Mouse (Mus musculus): ENCODE data around the gene Dpy19l3. TPM values are rescaled to one million over a fixed set of nuclear protein-coding genes. Genes with fewer than 3 reads are reported as not detected.

Gene Dpy19l3
- polyA plus RNA-seq, 1 experiment from 2014 or later: 39.2 TPM

DNA sequence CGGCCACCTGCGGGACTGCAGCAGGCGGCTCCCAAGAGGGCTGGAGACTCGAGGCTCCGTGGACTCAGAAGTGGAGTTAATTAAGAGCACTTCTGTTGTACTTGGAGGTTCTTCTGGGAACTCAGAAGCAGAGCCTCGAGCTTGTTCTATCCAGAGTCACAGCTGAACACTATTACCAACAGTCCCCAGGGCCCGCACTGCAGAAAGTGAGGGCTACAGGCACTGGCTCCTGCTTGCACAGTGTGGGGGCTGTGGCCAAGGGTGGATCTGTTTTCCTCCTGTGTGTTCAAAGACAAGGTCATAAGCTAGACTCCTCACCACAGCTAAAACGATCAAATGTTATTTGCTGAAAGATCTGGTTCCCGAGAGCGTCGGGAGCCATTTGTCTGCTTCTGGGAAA lies 68.0 kb downstream of the Dpy19l3 start:
- H3K4me3 ChIP-seq: no peak overlapping the region
- peaks cover 40% of the 10 kb centered on the region for H3K4me1 ChIP-seq
- H3K4me2 ChIP-seq (replicated peaks): no peak overlapping the region
- H3K9me3 ChIP-seq: no peaks in the 10 kb centered on the region
- 76% methylated on average over 11 of the region's 11 CpGs for WGBS
- 0 out of 2 replicates have a peak, but pooled peaks cover 5% of the 10 kb centered on the region for H3K27me3 ChIP-seq
- H3K27ac ChIP-seq (replicated peaks): no peak overlapping the region
- H3K9ac ChIP-seq (replicated peaks): no peak overlapping the region
- no peak for ATAC-seq (ENCODE audit: low FRiP score, low read depth)
- H3K36me3 ChIP-seq: peaks cover 8% of the 10 kb centered on the region; the same call in 1 of the 2 replicates

DNA sequence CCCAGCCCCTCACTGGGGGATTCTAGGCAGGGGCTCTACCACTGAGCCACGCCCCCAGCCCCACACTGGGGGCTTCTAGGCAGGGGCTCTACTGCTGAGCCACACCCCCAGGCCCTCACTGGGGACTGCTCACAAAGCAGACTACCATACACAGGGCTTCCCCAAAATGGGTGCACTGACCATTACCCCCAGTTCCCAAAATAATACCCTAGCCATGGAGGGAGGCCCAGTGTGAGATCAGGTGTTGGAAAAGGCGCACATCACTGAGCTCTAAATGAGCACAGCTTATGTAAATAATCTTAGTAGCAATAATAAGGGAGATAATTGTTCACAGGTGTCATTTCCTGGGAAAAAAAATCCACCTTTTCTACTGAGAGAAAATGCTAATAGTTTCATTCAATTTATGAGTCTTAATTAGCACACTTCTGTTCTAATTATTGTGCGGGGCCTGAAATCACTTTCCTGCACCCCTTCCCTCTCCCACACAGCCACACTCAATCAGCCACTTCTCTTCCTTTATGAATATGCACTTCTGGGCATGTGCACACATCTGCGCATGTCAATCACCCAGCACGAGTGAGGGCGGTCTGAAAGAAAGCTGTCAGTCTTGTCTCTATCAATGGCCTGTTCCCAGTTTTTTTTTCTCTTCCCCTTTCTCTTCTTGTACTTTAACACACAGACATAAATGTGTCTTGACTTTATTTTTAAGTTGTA lies 70.7 kb downstream of the Dpy19l3 start:
- H3K9me3 ChIP-seq: no peaks in the 10 kb centered on the region
- H3K4me3 ChIP-seq: no peak overlapping the region
- ATAC-seq (ENCODE audit: low FRiP score, low read depth): peak; percentile 59; the same call in 1 of the 2 replicates
- H3K9ac ChIP-seq (replicated peaks): no peak overlapping the region
- peaks cover 40% of the 10 kb centered on the region for H3K4me1 ChIP-seq
- H3K36me3 ChIP-seq: peaks cover 3% of the 10 kb centered on the region; the same call in 1 of the 2 replicates
- H3K27ac ChIP-seq (replicated peaks): peak overlapping the region; percentile 25; the same call in 1 of the 2 replicates
- peak overlapping the region; percentile 27 for H3K4me2 ChIP-seq (replicated peaks)
- H3K27me3 ChIP-seq: 0 out of 2 replicates have a peak, but pooled peaks cover 5% of the 10 kb centered on the region
- 68% methylated on average over 6 of the region's 6 CpGs for WGBS

DNA sequence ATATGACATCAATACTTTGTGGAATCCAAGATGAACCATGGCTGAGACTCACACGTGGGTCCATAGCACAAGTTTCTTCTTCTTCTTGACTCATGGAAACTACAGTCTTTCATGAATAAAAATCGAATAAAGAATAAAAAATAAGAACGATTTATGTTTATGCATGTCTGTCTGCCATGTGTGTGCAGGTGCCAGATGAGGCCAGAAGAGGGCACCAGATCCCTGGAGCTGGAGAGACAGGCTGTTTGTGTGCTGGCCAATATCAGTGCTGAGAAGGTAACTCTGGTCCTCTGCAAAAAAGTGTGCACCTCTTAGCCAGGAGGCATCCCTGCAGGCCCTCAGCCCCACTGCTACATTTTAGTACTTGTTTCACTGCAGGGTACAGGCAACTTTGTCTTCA lies 72.7 kb downstream of the Dpy19l3 start:
- 0 out of 2 replicates have a peak, but pooled peaks cover 5% of the 10 kb centered on the region for H3K27me3 ChIP-seq
- no peak overlapping the region for H3K4me2 ChIP-seq (replicated peaks)
- H3K36me3 ChIP-seq: peaks cover 3% of the 10 kb centered on the region; the same call in 1 of the 2 replicates
- 85% methylated on average over 3 of the region's 3 CpGs for WGBS
- peaks cover 23% of the 10 kb centered on the region for H3K4me1 ChIP-seq
- no peak overlapping the region for H3K9ac ChIP-seq (replicated peaks)
- H3K4me3 ChIP-seq: no peak overlapping the region
- no peak overlapping the region for H3K27ac ChIP-seq (replicated peaks)
- no peaks in the 10 kb centered on the region for H3K9me3 ChIP-seq
- no peak for ATAC-seq (ENCODE audit: low FRiP score, low read depth)

DNA sequence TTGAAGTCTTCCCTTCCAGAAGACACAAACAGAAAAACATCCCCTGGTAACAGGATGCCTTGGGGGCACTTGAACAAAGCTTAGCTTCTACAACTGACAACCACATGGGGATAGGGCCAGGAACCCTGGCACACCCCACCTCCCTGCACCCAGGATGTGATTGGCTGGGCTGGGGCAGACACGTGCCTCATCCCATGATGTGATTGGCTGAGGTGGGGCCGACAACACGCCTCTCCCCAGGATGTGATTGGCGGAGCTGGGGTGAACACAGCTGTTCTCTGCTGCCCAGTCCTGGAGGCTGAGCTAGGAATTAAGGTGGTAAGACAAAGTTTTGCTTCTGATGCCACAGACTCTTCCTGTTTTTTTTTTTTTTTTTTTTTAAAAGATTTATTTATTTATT lies 75.3 kb downstream of the Dpy19l3 start:
- Histone ChIP-seq H3K9ac (replicated peaks) (no peak overlapping the region), H3K36me3 (peaks cover 3% of the 10 kb centered on the region; the same call in 1 of the 2 replicates), H3K4me1 (peaks cover 7% of the 10 kb centered on the region; the same call in 1 of the 2 replicates), H3K9me3 (no peaks in the 10 kb centered on the region), H3K4me2 (replicated peaks) (no peak overlapping the region), H3K27ac (replicated peaks) (no peak overlapping the region), H3K4me3 (no peak overlapping the region), H3K27me3 (no peaks in the 10 kb centered on the region)
- no peak for ATAC-seq (ENCODE audit: low FRiP score, low read depth)
- WGBS: 72% methylated on average over 4 of the region's 4 CpGs

DNA sequence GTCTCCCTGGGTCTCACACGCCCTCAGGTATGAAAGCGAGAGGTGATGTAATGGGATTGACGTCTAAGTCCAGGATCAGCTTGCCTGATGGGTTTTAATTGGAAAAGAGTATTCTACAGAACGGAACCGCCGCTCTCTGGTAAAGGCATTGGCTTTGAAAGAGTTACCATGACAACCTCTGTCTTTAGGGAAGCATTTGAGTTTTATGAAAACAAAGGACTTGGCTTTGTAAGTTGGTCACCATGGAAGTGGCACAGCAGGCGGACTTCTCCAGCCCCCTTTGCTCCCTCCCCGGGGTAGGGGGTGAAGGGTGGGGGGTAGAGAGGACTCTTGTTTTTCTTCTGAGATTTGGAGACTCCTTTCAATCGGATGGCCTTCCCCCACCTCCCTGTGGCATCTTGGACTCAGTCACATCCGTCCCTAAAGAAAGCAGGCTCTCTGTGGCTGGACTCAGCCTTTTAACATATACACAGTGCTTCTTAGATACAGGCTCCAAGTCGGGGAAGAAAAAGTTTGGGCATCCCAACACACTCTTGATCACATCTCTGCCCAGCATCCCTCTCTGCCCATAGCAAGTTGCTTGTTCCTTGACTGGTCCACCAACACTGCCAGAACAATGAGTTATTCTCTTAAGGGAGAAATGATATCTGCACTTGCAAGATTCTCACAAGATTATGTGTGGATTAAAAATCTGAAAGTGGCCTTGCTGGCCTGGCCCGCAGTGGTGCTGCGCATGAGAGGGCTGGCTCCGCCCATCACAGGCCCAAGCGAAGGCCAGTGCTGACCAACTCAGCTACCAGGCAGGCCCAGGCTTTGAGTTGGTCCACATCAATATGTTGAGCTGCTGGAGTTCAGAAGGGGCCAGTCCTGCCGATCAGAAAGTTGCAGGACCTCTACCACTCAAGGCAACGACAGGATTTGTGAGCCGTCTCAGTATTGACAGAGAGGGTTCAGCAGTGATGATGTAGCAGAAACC lies 85.9 kb downstream of the Dpy19l3 start:
- H3K9ac ChIP-seq (replicated peaks): no peak overlapping the region
- WGBS: 12% methylated on average over 18 of the region's 18 CpGs
- peak; percentile 87 for ATAC-seq (ENCODE audit: low FRiP score, low read depth)
- peak overlapping the region; percentile 30 for H3K4me2 ChIP-seq (replicated peaks)
- H3K4me3 ChIP-seq: no peak overlapping the region
- peak overlapping the region; percentile 89 for H3K27ac ChIP-seq (replicated peaks)
- H3K27me3 ChIP-seq: peaks cover 26% of the 10 kb centered on the region
- H3K9me3 ChIP-seq: no peaks in the 10 kb centered on the region
- no peaks in the 10 kb centered on the region for H3K36me3 ChIP-seq
- H3K4me1 ChIP-seq: peaks cover 36% of the 10 kb centered on the region

DNA sequence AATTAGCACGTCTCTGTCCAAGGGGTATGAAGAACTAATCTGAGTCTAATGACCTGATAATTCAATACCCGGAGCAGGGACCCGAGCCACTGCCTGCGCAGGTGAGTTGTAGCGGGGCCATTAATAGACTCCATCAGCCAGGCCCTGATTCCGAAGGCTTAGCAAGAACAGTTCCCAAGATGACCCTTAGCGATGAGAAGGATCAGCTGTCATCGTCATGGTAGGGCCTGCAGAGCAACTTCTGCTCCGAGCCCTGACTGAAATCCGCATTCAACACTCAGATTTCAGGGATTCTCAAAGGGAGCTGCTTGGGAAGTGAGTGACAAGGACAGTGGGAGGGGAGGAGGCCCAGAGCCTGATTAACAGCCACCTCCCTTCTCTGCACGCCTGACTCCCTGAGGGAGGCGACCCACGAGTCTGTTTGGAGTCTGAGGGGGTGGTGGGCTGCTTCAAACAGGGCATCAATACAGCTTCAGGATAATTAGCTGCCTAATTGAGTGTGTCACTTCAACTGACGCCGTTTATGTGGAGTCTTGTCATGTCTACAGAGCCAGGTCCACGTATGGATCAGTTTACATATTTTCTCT lies 90.4 kb downstream of the Dpy19l3 start:
- no peak for ATAC-seq (ENCODE audit: low FRiP score, low read depth)
- 44% methylated on average over 16 of the region's 16 CpGs for WGBS
- Histone ChIP-seq H3K9ac (replicated peaks) (0 out of 2 replicates have a peak overlapping the region, but pooled peaks have one; percentile 4), H3K9me3 (no peaks in the 10 kb centered on the region), H3K4me2 (replicated peaks) (no peak overlapping the region), H3K27me3 (peaks cover 10% of the 10 kb centered on the region), H3K4me3 (no peak overlapping the region), H3K4me1 (peaks cover 27% of the 10 kb centered on the region), H3K36me3 (no peaks in the 10 kb centered on the region), H3K27ac (replicated peaks) (0 out of 2 replicates have a peak overlapping the region, but pooled peaks have one; percentile 4)

DNA sequence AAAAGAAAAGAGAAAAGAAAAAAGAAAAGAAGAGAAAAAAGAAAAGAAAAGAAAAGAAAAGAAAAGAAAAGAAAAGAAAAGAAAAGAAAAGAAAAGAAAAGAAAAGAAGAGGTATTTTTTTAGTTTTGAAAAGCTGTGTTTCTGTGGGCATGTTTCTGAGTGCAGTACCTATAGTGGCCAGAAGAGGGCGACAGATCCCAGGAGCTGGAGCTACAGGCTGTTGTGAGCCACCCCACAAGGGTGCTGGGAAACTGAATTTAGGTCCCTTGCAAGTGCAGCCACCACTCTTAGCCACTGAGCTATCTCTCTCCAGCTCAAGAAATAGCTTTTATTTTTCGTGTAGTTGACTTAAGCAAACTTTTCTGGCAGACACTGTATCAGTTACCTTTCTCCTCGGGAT lies 95.1 kb downstream of the Dpy19l3 start:
- ATAC-seq (ENCODE audit: low FRiP score, low read depth): no peak
- 64% methylated on average over 3 of the region's 3 CpGs for WGBS
- no peak overlapping the region for H3K27ac ChIP-seq (replicated peaks)

DNA sequence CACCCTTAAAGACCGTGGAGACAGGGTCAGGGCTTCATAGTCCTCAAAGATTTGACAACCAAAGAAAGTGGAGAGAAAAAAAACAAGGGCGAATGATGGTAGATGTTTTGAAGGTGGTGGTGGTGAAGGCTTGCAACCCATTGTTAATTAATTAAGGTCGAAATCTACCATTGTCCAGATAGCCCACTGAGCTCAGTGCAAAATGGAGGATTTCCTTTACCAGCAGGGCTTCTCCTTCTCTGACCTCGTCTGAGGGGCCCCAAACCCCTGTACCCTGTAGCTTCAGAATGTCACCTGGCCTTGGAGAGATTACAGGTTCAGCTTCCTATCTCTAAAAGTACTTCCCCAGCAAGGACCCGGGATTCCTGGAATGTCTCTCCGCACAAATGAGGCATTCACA lies 96.4 kb downstream of the Dpy19l3 start:
- Histone ChIP-seq H3K9ac (replicated peaks) (no peak overlapping the region), H3K4me2 (replicated peaks) (no peak overlapping the region), H3K27me3 (no peaks in the 10 kb centered on the region; the same call in 1 of the 2 replicates), H3K4me1 (no peaks in the 10 kb centered on the region), H3K36me3 (no peaks in the 10 kb centered on the region), H3K4me3 (no peak overlapping the region), H3K27ac (replicated peaks) (no peak overlapping the region), H3K9me3 (no peaks in the 10 kb centered on the region)
- no peak for ATAC-seq (ENCODE audit: low FRiP score, low read depth)
- WGBS: 43% methylated on average over 6 of the region's 6 CpGs

More for the DNA sequence above, 95.1 kb downstream of the Dpy19l3 start:
- Histone ChIP-seq H3K4me1 (peaks cover 11% of the 10 kb centered on the region), H3K27me3 (no peaks in the 10 kb centered on the region; the same call in 1 of the 2 replicates), H3K9ac (replicated peaks) (no peak overlapping the region), H3K9me3 (no peaks in the 10 kb centered on the region), H3K4me2 (replicated peaks) (no peak overlapping the region), H3K4me3 (no peak overlapping the region), H3K36me3 (no peaks in the 10 kb centered on the region)

DNA sequence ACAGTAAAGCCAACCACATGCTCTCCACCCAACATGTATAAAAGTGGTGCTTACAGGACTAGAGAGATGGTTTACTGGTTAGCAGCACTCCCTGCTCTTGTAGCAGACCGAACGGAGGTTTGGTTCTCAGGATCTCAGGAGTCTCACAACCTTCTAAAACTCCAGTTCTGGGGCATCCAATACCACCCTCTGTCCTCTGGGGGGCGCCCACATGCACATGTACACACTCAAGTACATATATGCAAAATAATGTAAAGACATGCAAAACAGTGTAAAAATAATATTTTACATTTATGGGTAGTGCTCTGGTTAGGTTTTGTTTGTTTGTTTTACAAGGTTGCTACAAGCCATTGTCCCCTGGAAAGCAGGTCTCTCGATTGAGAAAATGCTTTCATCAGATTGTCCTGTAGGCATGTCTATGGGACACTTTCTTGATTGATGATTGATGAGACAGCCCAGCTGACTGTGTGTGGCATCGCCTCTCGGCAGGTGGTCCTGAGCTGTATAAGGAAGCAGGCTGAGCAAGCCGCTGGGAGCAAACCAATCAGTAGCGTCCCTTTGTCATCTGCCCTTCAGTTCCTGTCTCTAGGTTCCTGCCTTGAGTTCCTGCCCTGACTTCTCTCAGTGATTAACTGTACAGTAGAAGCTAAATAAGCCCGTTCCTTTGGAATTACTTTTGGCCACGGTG lies 102.5 kb downstream of the Dpy19l3 start:
- Histone ChIP-seq H3K36me3 (no peaks in the 10 kb centered on the region), H3K27me3 (no peaks in the 10 kb centered on the region; the same call in 1 of the 2 replicates), H3K4me2 (replicated peaks) (no peak overlapping the region), H3K4me1 (peaks cover 4% of the 10 kb centered on the region; the same call in 1 of the 2 replicates), H3K4me3 (no peak overlapping the region), H3K27ac (replicated peaks) (no peak overlapping the region), H3K9me3 (no peaks in the 10 kb centered on the region), H3K9ac (replicated peaks) (no peak overlapping the region)
- WGBS: 86% methylated on average over 10 of the region's 10 CpGs
- no peak for ATAC-seq (ENCODE audit: low FRiP score, low read depth)

DNA sequence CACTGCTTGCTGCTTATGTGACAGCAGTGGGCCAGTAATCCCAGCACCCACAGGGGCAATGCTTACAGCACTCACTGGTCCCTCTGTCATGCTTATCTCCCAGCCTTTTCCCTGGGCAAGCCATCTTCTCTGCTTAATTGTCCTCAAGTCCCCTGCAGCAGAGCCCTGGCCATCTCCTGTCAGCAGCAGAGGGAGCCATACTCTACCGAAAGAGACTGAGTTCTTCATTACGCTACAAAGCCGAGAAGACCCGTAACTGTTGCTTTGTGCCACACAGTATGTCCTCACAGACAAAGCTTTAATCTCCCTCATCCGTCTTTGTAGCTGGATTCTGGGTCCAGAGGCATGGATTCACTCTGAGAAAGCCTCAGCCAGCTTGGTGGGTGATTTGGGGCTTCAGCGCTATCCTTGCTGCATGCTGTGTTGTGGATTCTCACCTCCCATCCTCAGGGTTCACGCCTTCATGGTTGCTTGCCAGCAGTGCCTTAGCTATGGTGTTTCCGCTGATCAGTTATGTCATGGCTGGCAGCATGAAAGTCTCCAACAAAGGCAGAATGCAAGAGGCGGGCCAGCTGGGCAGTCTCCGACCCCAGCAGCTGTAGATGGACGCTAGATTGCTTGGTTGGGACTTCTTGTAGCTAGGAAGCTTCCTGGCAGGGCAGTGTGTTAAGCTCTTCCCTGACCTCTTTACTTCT lies 103.4 kb downstream of the Dpy19l3 start:
- no peak overlapping the region for H3K4me3 ChIP-seq
- 68% methylated on average over 11 of the region's 11 CpGs for WGBS
- H3K36me3 ChIP-seq: no peaks in the 10 kb centered on the region
- no peak overlapping the region for H3K9ac ChIP-seq (replicated peaks)
- H3K27ac ChIP-seq (replicated peaks): no peak overlapping the region
- ATAC-seq (ENCODE audit: low FRiP score, low read depth): no peak
- H3K27me3 ChIP-seq: no peaks in the 10 kb centered on the region; the same call in 1 of the 2 replicates
- H3K9me3 ChIP-seq: no peaks in the 10 kb centered on the region
- no peak overlapping the region for H3K4me2 ChIP-seq (replicated peaks)
- H3K4me1 ChIP-seq: peaks cover 10% of the 10 kb centered on the region; the same call in 1 of the 2 replicates
